Mouse (Mus musculus): ENCODE measurements around the gene Cd151. TPM values are rescaled to one million over a fixed set of nuclear protein-coding genes. Genes with fewer than 3 reads are reported as not detected.
A peak's percentile ranks its signal among the peaks of the same experiment; 100 is the strongest.

Gene Cd151
- polyA plus RNA-seq, 1 experiment: 58.4 TPM

- Histone ChIP-seq H3K27ac (ENCODE audit: insufficient read depth, low read length) (no peak overlapping the region), H3K4me1 (ENCODE audit: control insufficient read depth, insufficient read depth, low read length) (no peaks in the 10 kb centered on the region), H3K4me3 (ENCODE audit: insufficient read depth, low read length) (no peak overlapping the region)
- TF ChIP-seq POLR2A (IDR thresholded peaks at IDR 0.05; ENCODE audit: low read depth, low read length) (no peak), CTCF (IDR thresholded peaks at IDR 0.05; ENCODE audit: borderline replicate concordance, insufficient read depth, low read length) (no peak)
Measured at GRCm38 (mm10) chr7:141429840-141430584, 37.2 kb upstream of the Cd151 start.

GRCm38 (mm10) chr7:141430585-141431240 is 36.5 kb upstream of the Cd151 start:
- TF ChIP-seq POLR2A (IDR thresholded peaks at IDR 0.05; ENCODE audit: low read depth, low read length) (no peak), CTCF (IDR thresholded peaks at IDR 0.05; ENCODE audit: borderline replicate concordance, insufficient read depth, low read length) (no peak)
- Histone ChIP-seq H3K4me1 (ENCODE audit: control insufficient read depth, insufficient read depth, low read length) (0 out of 2 replicates have a peak, but pooled peaks cover 4% of the 10 kb centered on the region), H3K4me3 (ENCODE audit: insufficient read depth, low read length) (no peak overlapping the region), H3K27ac (ENCODE audit: insufficient read depth, low read length) (no peak overlapping the region)

- TF ChIP-seq CTCF (IDR thresholded peaks at IDR 0.05; ENCODE audit: borderline replicate concordance, insufficient read depth, low read length) (no peak), POLR2A (IDR thresholded peaks at IDR 0.05; ENCODE audit: low read depth, low read length) (no peak)
- Histone ChIP-seq H3K4me3 (ENCODE audit: insufficient read depth, low read length) (no peak overlapping the region), H3K4me1 (ENCODE audit: control insufficient read depth, insufficient read depth, low read length) (0 out of 2 replicates have a peak, but pooled peaks cover 7% of the 10 kb centered on the region), H3K27ac (ENCODE audit: insufficient read depth, low read length) (no peak overlapping the region)
Measured at GRCm38 (mm10) chr7:141431434-141432185, 35.6 kb upstream of the Cd151 start.

- Histone ChIP-seq H3K4me3 (ENCODE audit: insufficient read depth, low read length) (no peak overlapping the region), H3K27ac (ENCODE audit: insufficient read depth, low read length) (no peak overlapping the region), H3K4me1 (ENCODE audit: control insufficient read depth, insufficient read depth, low read length) (0 out of 2 replicates have a peak, but pooled peaks cover 7% of the 10 kb centered on the region)
- no peak for TF ChIP-seq CTCF (IDR thresholded peaks at IDR 0.05; ENCODE audit: borderline replicate concordance, insufficient read depth, low read length)
- TF ChIP-seq POLR2A (IDR thresholded peaks at IDR 0.05; ENCODE audit: low read depth, low read length): no peak
Measured at GRCm38 (mm10) chr7:141432186-141432611, 35.0 kb upstream of the Cd151 start.

- H3K4me1 ChIP-seq (ENCODE audit: control insufficient read depth, insufficient read depth, low read length): 0 out of 2 replicates have a peak, but pooled peaks cover 7% of the 10 kb centered on the region
- H3K4me3 ChIP-seq (ENCODE audit: insufficient read depth, low read length): no peak overlapping the region
- H3K27ac ChIP-seq (ENCODE audit: insufficient read depth, low read length): no peak overlapping the region
- TF ChIP-seq CTCF (IDR thresholded peaks at IDR 0.05; ENCODE audit: borderline replicate concordance, insufficient read depth, low read length): no peak
- no peak for TF ChIP-seq POLR2A (IDR thresholded peaks at IDR 0.05; ENCODE audit: low read depth, low read length)
Measured at GRCm38 (mm10) chr7:141432741-141433516, 34.3 kb upstream of the Cd151 start.

GRCm38 (mm10) chr7:141433517-141434400 is 33.4 kb upstream of the Cd151 start:
- no peak for TF ChIP-seq POLR2A (IDR thresholded peaks at IDR 0.05; ENCODE audit: low read depth, low read length)
- no peak for TF ChIP-seq CTCF (IDR thresholded peaks at IDR 0.05; ENCODE audit: borderline replicate concordance, insufficient read depth, low read length)
- no peak overlapping the region for H3K27ac ChIP-seq (ENCODE audit: insufficient read depth, low read length)
- H3K4me1 ChIP-seq (ENCODE audit: control insufficient read depth, insufficient read depth, low read length): 0 out of 2 replicates have a peak, but pooled peaks cover 7% of the 10 kb centered on the region
- peak overlapping the region; percentile 47 for H3K4me3 ChIP-seq (ENCODE audit: insufficient read depth, low read length)

GRCm38 (mm10) chr7:141434464-141434863 is 32.7 kb upstream of the Cd151 start:
- Histone ChIP-seq H3K27ac (ENCODE audit: insufficient read depth, low read length) (no peak overlapping the region), H3K4me1 (ENCODE audit: control insufficient read depth, insufficient read depth, low read length) (0 out of 2 replicates have a peak, but pooled peaks cover 7% of the 10 kb centered on the region), H3K4me3 (ENCODE audit: insufficient read depth, low read length) (peak overlapping the region; percentile 47)
- TF ChIP-seq POLR2A (IDR thresholded peaks at IDR 0.05; ENCODE audit: low read depth, low read length) (peak; percentile 45; the same call in 1 of the 2 replicates), CTCF (IDR thresholded peaks at IDR 0.05; ENCODE audit: borderline replicate concordance, insufficient read depth, low read length) (no peak)

- Histone ChIP-seq H3K27ac (ENCODE audit: insufficient read depth, low read length) (no peak overlapping the region), H3K4me3 (ENCODE audit: insufficient read depth, low read length) (peak overlapping the region; percentile 47), H3K4me1 (ENCODE audit: control insufficient read depth, insufficient read depth, low read length) (0 out of 2 replicates have a peak, but pooled peaks cover 7% of the 10 kb centered on the region)
- TF ChIP-seq POLR2A (IDR thresholded peaks at IDR 0.05; ENCODE audit: low read depth, low read length): peak; percentile 94
- TF ChIP-seq CTCF (IDR thresholded peaks at IDR 0.05; ENCODE audit: borderline replicate concordance, insufficient read depth, low read length): no peak
Measured at GRCm38 (mm10) chr7:141435129-141435855, 31.9 kb upstream of the Cd151 start.
